Mouse (Mus musculus): Measurements from ENCODE around the gene Mycbpap. TPM values are rescaled to one million over a fixed set of nuclear protein-coding genes. Genes with fewer than 3 reads are reported as not detected.

The Mycbpap gene
- total RNA-seq (2021), result 1 to 10 TPM; 1.4 to 2.1 TPM
- long read RNA-seq, experiment 1, partial matches to known transcripts, result 0 of 3 reads
- long read RNA-seq, experiment 1, other reads (novel, unspliced or antisense), result 0 of 3 reads
- long read RNA-seq, experiment 2, partial matches to known transcripts, result 0 of 5 reads
- long read RNA-seq, experiment 2, other reads (novel, unspliced or antisense), result 1 of 5 reads

GRCm38 (mm10) chr11:94521219-94521843 lies at the start of gene Mycbpap:
Gene Mycbpap, minus strand, starts transcription at chr11:94521742.
- intact Hi-C loops (cut with DNase I), result no loop called here
- DNase-seq, result peak; percentile 55 to 61

- intact Hi-C loops (cut with DNase I), result no loop called here
- DNase-seq, result peak; percentile 43 to 46
Observed at GRCm38 (mm10) chr11:94570612-94571011, 49.1 kb upstream of the Mycbpap start.

GRCm38 (mm10) chr11:94567326-94567725 lies 45.8 kb upstream of the Mycbpap start:
- intact Hi-C loops (cut with DNase I), result no loop called here

GRCm38 (mm10) chr11:94566534-94566933 lies 45.0 kb upstream of the Mycbpap start:
- intact Hi-C loops (cut with DNase I), result no loop called here
- no peak for DNase-seq

More at GRCm38 (mm10) chr11:94567326-94567725, 45.8 kb upstream of the Mycbpap start:
- no peak for DNase-seq

DNA sequence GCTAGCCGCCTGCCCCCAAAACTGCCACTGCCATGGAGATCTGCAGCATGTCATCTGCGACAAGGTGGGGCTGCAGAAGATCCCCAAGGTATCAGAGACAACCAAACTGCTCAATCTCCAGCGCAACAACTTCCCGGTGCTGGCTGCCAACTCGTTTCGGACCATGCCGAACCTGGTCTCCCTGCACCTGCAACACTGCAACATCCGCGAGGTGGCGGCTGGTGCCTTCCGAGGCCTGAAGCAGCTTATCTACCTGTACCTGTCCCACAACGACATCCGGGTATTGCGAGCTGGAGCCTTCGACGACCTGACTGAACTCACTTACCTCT lies 43.6 kb upstream of the Mycbpap start:
- intact Hi-C loops (cut with DNase I), result no loop called here
- DNase-seq, result no peak

GRCm38 (mm10) chr11:94564437-94565150 lies 43.1 kb upstream of the Mycbpap start, which contains the start of gene Chad:
Gene Chad, plus strand, starts transcription at chr11:94565047.
- intact Hi-C loops (cut with DNase I), result no loop called here
- peak; percentile 54 to 69 for DNase-seq

- intact Hi-C loops (cut with DNase I), result no loop called here
- no peak for DNase-seq
Observed at GRCm38 (mm10) chr11:94563821-94564220, 42.3 kb upstream of the Mycbpap start.

GRCm38 (mm10) chr11:94563383-94563782 lies 41.8 kb upstream of the Mycbpap start:
- no peak for DNase-seq
- intact Hi-C loops (cut with DNase I), result no loop called here

DNA sequence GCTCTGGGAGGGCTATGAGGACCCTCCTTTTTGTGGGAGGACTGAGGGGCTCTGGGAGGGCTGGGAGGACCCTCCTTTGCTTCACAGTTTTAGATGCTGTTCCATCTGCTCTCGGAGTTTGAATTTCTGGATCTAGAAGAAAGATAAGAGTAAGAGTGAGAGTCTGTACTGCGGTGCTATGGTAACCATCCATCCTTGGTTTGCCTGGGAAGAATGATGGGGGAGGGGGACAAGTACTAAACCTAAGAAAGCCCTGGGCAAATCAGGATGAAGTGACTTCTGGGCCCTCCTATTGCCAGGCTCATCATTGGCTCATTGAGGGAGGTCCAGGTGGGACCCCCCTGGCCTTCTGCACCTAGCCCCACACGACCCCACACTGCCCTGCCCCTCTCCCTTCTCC lies 36.7 kb upstream of the Mycbpap start:
- DNase-seq, result no peak
- intact Hi-C loops (cut with DNase I), result no loop called here

DNA sequence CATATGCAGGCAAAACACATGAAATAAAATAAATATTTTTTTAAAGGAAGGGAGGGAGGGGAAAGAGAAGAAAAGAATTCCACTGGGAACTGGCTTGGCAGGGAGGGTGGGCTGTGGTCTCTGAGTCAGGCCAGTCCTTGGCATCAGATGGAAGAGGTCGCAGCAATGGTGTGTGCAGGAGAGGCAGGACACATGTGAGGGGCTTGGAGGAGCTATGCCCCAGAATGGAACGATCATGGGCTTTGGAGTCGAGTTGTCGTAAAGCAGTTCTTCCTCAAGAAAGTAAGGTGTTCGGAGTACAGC lies 28.9 kb upstream of the Mycbpap start:
- no peak for DNase-seq

DNA sequence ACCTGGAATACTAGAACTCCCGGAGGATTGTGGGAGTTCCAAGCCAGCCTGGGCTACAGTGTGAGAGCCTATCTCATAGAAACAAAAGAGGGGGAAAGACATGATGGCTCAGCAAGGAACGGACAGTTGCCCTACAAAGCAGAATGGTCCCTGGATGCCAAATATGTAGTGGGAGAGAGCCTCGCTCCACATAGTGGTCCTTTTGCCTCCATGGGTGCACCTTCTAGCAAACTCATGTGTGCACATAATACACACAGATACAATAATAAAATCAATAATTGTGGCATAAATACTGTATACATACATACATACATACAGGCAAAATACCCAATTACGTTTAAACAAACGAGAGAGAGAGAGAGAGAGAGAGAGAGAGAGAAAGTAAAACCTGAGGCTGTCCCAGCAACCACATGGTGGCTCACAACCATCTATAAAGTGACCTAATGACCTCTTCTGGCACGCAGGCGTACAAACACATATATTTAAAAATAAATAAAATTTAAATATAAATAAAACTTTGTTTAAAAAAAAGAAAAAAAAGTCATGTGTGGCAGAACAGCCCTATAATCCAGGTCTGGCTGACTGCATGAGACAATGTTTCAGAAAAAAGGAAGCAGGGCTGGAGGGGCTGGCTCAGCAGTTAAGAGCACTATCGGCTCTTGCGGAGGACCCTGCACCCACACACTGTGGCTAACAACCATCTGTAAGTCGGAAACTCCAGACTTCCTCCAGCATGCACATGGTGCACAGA lies 28.3 kb upstream of the Mycbpap start:
- intact Hi-C loops (cut with DNase I), result loop anchor here (2.0 to 5.0 kb wide), 2 partner anchors 52 to 167 kb away; partner anchors contain the start of gene Acsf2
- no peak for DNase-seq

More for the DNA sequence above, 28.9 kb upstream of the Mycbpap start:
- intact Hi-C loops (cut with DNase I), result loop anchor here (5.0 kb wide), 1 partner anchor 52 kb away; the partner anchor contains the start of gene Acsf2

DNA sequence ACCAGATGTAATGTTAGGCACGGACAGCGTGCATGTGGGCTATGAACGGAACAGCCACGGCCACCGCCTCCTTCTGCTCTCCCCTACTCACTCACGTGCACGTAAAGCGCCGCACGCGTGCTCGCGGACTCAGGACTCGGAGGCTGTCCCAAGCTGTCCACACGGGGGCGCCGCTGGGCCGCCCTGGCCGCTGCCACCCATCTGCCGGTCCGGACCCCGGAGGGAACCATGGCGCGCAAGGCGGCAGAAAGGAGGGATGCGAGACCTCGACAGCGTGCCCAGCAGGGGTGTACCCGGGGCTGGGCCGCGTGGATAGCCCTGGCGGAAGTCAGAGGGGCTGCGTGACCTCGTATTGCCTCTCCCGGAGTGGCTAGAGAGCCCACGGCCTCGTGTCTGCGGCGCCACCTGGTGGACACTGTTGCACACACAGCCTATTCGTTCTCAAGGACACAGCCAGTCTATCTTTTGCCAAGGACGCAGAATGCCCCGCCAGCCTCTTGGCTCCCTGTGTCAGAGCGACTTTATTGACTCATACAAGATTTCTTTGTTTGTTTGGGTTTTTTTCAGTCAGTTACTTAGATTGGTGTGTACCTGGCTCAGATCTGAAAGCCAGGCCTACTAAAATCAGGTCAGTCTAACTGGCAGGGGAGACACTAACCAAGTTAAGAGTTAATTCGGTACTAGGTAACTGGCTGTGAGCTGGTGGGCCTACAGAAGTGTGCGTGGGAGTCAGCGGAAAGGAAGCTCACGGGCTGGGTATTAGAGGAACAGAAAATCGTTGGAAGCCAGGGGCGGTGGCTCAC lies 27.5 kb upstream of the Mycbpap start, which contains the start of gene Rsad1:
Gene Rsad1 (minus strand): TSS at position 368 of the 803 bp plus-strand sequence.
- DNase-seq, result peak; percentile 96 to 97
- intact Hi-C loops (cut with DNase I), result loop anchor here (2.0 kb wide), 1 partner anchor 168 kb away; no protein-coding TSS in a partner anchor

DNA sequence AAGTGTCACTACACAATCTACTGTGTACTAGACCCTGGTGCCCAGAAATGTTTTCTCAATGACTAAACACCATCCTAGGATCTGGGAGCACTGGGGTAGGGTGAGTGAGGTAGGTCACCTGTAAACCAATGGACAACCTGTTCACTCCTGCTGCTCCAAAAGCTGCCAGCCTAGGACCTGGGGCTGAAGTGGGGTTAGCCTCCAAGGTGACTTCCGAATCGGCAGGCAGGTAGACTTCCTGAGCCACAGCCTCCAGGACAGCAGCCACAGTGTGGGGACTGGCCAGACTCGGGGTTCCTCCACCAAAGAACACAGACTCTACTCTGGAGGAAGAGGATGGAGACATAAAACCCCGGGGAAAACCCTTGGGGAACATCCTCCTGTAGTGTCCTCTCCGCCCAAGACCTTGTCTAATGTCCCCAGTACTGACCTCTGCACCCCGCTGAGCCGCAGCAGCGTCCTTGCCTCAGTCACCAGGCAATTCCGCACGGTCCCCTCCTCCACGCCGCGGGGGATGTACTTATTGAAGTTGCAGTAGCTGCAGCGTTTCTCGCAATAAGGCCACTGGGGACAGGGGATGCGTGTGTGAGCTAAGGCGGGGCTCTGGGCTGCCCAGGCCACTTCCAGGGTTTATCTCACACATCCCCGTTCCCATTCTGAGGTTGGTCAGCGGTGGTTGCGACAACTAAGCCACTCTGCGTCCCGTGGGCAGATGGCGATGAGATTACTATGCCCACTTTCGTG lies 26.7 kb upstream of the Mycbpap start:
- peak; percentile 36 to 43 for DNase-seq
- intact Hi-C loops (cut with DNase I), result loop anchor here (2.0 kb wide), 1 partner anchor 169 kb away; no protein-coding TSS in a partner anchor

DNA sequence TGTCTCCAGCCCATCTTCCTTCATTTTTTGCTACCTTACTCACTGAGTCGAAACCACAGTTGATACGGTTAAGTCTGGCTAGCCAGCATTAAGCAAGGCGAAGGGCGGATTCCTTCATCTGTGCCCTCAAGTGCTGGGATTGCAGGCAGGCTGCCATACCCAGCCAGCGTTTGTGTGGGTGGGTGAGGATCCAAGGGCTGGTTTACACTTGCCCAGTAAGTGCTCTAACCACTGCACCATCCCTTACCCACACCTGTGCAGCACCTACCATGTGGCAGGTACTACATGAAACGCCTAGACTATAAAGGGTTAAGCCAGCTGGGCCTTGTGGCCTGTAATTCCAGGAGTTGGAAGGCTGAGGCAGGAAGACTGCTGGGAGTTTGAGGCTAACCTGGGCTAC lies 25.7 kb upstream of the Mycbpap start:
- intact Hi-C loops (cut with DNase I), result no loop called here
- no peak for DNase-seq

DNA sequence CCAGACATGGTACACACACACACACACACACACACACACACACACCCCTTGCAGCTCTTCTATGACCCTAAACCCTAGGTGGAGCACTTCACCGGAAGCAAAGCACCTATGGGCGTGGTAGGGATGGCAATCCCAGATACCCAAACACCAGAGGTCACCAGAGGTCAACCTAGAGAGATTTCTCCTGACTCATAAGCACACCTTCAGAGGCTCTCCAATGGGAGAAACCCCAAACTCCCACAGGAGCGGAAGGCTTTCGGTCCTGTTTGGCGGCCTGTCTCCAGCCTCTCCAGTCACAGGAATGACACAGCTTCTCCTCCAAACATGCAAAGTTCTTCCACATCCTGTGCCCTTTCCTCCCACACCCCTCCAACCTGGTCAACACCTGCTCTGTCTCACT lies 24.8 kb upstream of the Mycbpap start:
- intact Hi-C loops (cut with DNase I), result no loop called here
- DNase-seq, result no peak

- intact Hi-C loops (cut with DNase I), result loop anchor here (5.0 kb wide), 4 partner anchors 42 to 202 kb away; no protein-coding TSS in a partner anchor
- DNase-seq, result peak; percentile 17 to 38
Observed at GRCm38 (mm10) chr11:94544422-94544821, 22.9 kb upstream of the Mycbpap start.

DNA sequence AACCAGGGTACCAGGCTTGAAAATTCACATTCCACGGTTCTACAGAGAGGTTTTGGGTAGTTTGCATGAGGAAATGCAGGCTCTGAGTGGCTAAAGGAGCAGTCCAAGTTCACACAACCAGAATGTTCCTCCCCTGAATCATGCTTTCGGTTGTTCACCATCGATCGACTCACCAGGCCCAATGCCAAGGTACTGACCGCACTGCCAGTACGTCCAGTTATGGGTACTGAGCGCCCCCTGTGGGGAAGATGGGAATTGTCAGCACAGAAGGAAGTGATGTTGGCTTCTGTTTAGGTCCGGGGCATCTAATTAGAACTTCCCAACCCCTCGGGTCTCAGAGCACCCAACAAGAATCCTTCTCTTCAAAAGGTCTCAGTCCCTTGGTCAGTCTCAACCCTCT lies 22.4 kb upstream of the Mycbpap start:
- intact Hi-C loops (cut with DNase I), result loop anchor here (5.0 kb wide), 4 partner anchors 42 to 202 kb away; no protein-coding TSS in a partner anchor
- DNase-seq, result peak; percentile 91 to 96

DNA sequence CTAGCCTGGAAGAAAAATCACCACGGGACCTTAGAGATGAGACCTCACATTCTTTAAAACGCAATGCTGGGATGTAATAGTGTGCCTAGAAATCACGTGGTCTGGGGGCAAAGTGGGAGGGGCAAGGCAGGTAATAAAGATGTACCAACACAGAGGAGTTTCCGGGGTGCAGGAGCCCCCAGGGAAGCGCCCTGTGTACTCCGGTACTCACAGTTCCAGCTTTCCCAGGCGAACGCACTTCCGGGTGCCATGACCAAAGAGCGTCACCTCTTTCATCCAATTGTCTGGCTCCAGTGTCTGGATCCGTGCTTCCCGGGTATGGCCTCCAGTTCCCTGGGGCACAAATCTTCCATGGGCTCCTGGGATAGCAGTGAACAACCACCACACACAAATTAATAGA lies 21.8 kb upstream of the Mycbpap start:
- no peak for DNase-seq
- intact Hi-C loops (cut with DNase I), result loop anchor here (5.0 kb wide), 4 partner anchors 41 to 201 kb away; no protein-coding TSS in a partner anchor

GRCm38 (mm10) chr11:94542400-94542799 lies 20.9 kb upstream of the Mycbpap start:
- intact Hi-C loops (cut with DNase I), result loop anchor here (5.0 kb wide), 4 partner anchors 40 to 200 kb away; no protein-coding TSS in a partner anchor
- DNase-seq, result no peak
